Mouse (Mus musculus) forebrain, postnatal 0 days (tissue): ENCODE data around the gene Serpinb1b. TPM values are rescaled to one million over a fixed set of nuclear protein-coding genes. Genes with fewer than 3 reads are reported as not detected.
"Not testable (repeated sequence)": the region's sequence is repeated elsewhere in the genome, so short reads cannot be mapped to it uniquely, and the experiment has no call there.

Source experiments
- ATAC-seq: fragments of 200-750 bp; cut with Nextera tagmentation; 2 replicates; pipeline ENCODE4 v1.8.0; 2017; ENCODE audit warnings: mild to moderate bottlenecking, moderate library complexity
- DNase-seq: peaks from one replicate; pipeline ENCODE4 v3.0.0-alpha.2; 2015
- H3K27ac ChIP-seq: fragments of 300-500 bp; sonication (generic); 2 replicates; pipeline ENCODE4 v1.5.1; 2014; ENCODE audit warnings: low read depth, mild to moderate bottlenecking, antibody characterized with exemption, low read length, moderate library complexity, mixed read lengths
- H3K27me3 ChIP-seq: fragments of 300-500 bp; sonication (generic); 2 replicates; pipeline ENCODE4 v1.6.1; 2014; ENCODE audit warnings: mild to moderate bottlenecking, low read length, mixed read lengths; ENCODE audit not compliant: insufficient read depth
- H3K36me3 ChIP-seq: fragments of 300-500 bp; sonication (generic); 2 replicates; pipeline ENCODE4 v1.6.1; 2014; ENCODE audit warnings: mild to moderate bottlenecking, moderate library complexity; ENCODE audit not compliant: insufficient read depth
- H3K4me1 ChIP-seq: fragments of 300-500 bp; sonication (generic); 2 replicates; pipeline ENCODE4 v1.6.1; 2014; ENCODE audit warnings: antibody characterized with exemption; ENCODE audit not compliant: insufficient read depth
- H3K4me2 ChIP-seq: fragments of 300-500 bp; sonication (generic); 2 replicates; pipeline ENCODE4 v1.6.1; 2014; ENCODE audit warnings: low read depth, mild to moderate bottlenecking, moderate library complexity
- H3K4me3 ChIP-seq: fragments of 300-500 bp; sonication (generic); 2 replicates; pipeline ENCODE4 v1.5.1; 2014; ENCODE audit warnings: low read depth, low read length, mixed read lengths
- H3K9ac ChIP-seq: fragments of 300-500 bp; sonication (generic); 2 replicates; pipeline ENCODE4 v1.6.1; 2014; ENCODE audit warnings: mild to moderate bottlenecking
- H3K9me3 ChIP-seq: fragments of 300-500 bp; sonication (generic); 2 replicates; pipeline ENCODE4 v1.6.1; 2016; ENCODE audit warnings: low read length
- CTCF ChIP-seq: sonication (generic); IDR thresholded peaks from 2 replicates; pipeline ENCODE4 v1.5.1; 2016; ENCODE audit warnings: antibody characterized with exemption, control low read depth, low read depth
- WGBS: fragments of 180-500 bp; shearing (Covaris S2); extraction: QIAGEN DNeasy Blood & Tissue Kit; methylation state at CpG from one replicate; pipeline ENCODE4 v1.1.7; 2014; 5-methylcytosine and 5-hydroxymethylcytosine counted together
- polyA plus RNA-seq: library from polyadenylated mRNA; unstranded; fragments of >200 nt; fragmentation: Nextera tagmentation; extraction: Ambion mirVana; gene quantifications from 2 replicates; pipeline ENCODE4 v1.2.1, GENCODE M21; 2015
- total RNA-seq: library from RNA; depleted of rRNA; stranded (reverse); fragments of >200 nt; gene quantifications from 2 replicates; pipeline ENCODE4 v1.2.3, GENCODE M21; 2014; rRNA removed

Serpinb1b gene
- total RNA-seq (0.95 and 1.1 TPM in 2 replicates), polyA plus RNA-seq (3.5 and 4.1 TPM in 2 replicates)

- Histone ChIP-seq H3K36me3 (no peaks in the 10 kb centered on the region), H3K4me1 (no peaks in the 10 kb centered on the region), H3K4me2 (no peak within 1 kb of the TSS), H3K27me3 (no peaks in the 10 kb centered on the region), H3K9me3 (no peaks in the 10 kb centered on the region), H3K9ac (no peak within 1 kb of the TSS), H3K27ac (no peak within 1 kb of the TSS), H3K4me3 (no peak within 1 kb of the TSS)
- ATAC-seq (peak; percentile 69), DNase-seq (peak; percentile 30)
- no peak for TF ChIP-seq CTCF
- WGBS: 28% methylated on average over 3 of the region's 3 CpGs
Measured at GRCm38 (mm10) chr13:33078056-33078705, at the start of gene Serpinb1b. TSS of gene Serpinb1b (plus strand) at chr13:33078575.

- H3K4me1 ChIP-seq, H3K9me3 ChIP-seq, H3K4me3 ChIP-seq, H3K4me2 ChIP-seq, H3K27me3 ChIP-seq, H3K27ac ChIP-seq, ATAC-seq, H3K9ac ChIP-seq, H3K36me3 ChIP-seq, DNase-seq: not testable (repeated sequence)
- WGBS: 100% methylated on average over 2 of the region's 2 CpGs
Measured at GRCm38 (mm10) chr13:33029478-33029877, 48.9 kb upstream of the Serpinb1b start.

- WGBS: 88% methylated on average over 2 of the region's 3 CpGs
- Histone ChIP-seq H3K4me2 (no peak overlapping the region), H3K9ac (no peak overlapping the region), H3K9me3 (no peaks in the 10 kb centered on the region), H3K4me3 (no peak overlapping the region), H3K4me1 (no peaks in the 10 kb centered on the region), H3K27me3 (no peaks in the 10 kb centered on the region), H3K27ac (no peak overlapping the region), H3K36me3 (no peaks in the 10 kb centered on the region)
- DNase-seq (no peak), ATAC-seq (no peak)
- no peak for TF ChIP-seq CTCF
Measured at GRCm38 (mm10) chr13:33030281-33030680, 48.1 kb upstream of the Serpinb1b start.

- Histone ChIP-seq H3K9me3 (no peaks in the 10 kb centered on the region), H3K4me2 (no peak overlapping the region), H3K27ac (no peak overlapping the region), H3K27me3 (no peaks in the 10 kb centered on the region), H3K4me1 (no peaks in the 10 kb centered on the region), H3K9ac (no peak overlapping the region), H3K36me3 (no peaks in the 10 kb centered on the region), H3K4me3 (no peak overlapping the region)
- no peak for TF ChIP-seq CTCF
- DNase-seq (no peak), ATAC-seq (no peak)
- 78% methylated on average over 1 of the region's 1 CpGs for WGBS
Measured at GRCm38 (mm10) chr13:33035506-33035905, 42.9 kb upstream of the Serpinb1b start.

GRCm38 (mm10) chr13:33043542-33043941, 34.8 kb upstream of the Serpinb1b start:
- H3K4me2 ChIP-seq: no peak overlapping the region
- no peak overlapping the region for H3K27ac ChIP-seq
- H3K27me3 ChIP-seq: no peaks in the 10 kb centered on the region
- H3K9me3 ChIP-seq: no peaks in the 10 kb centered on the region
- H3K4me1 ChIP-seq: no peaks in the 10 kb centered on the region
- no peak for TF ChIP-seq CTCF
- no peak overlapping the region for H3K4me3 ChIP-seq
- no peak overlapping the region for H3K9ac ChIP-seq
- ATAC-seq (no peak), DNase-seq (no peak)
- no peaks in the 10 kb centered on the region for H3K36me3 ChIP-seq
- WGBS: 91% methylated on average over 3 of the region's 3 CpGs

GRCm38 (mm10) chr13:33047234-33047633, 31.1 kb upstream of the Serpinb1b start:
- WGBS: 96% methylated on average over 2 of the region's 2 CpGs
- ATAC-seq: no peak
- DNase-seq: no peak
- Histone ChIP-seq H3K36me3 (no peaks in the 10 kb centered on the region), H3K27ac (no peak overlapping the region), H3K4me1 (no peaks in the 10 kb centered on the region), H3K4me3 (no peak overlapping the region), H3K27me3 (no peaks in the 10 kb centered on the region), H3K4me2 (no peak overlapping the region), H3K9me3 (no peaks in the 10 kb centered on the region), H3K9ac (no peak overlapping the region)
- no peak for TF ChIP-seq CTCF

- H3K9ac ChIP-seq: no peak overlapping the region
- H3K27ac ChIP-seq: no peak overlapping the region
- no peak overlapping the region for H3K4me3 ChIP-seq
- H3K4me1 ChIP-seq: no peaks in the 10 kb centered on the region
- no peak for DNase-seq
- ATAC-seq: no peak
- TF ChIP-seq CTCF: no peak
- WGBS: 82% methylated on average over 4 of the region's 4 CpGs
- no peaks in the 10 kb centered on the region for H3K36me3 ChIP-seq
- no peaks in the 10 kb centered on the region for H3K27me3 ChIP-seq
- H3K4me2 ChIP-seq: no peak overlapping the region
- no peaks in the 10 kb centered on the region for H3K9me3 ChIP-seq
Measured at GRCm38 (mm10) chr13:33048187-33048586, 30.2 kb upstream of the Serpinb1b start.
